Mouse (Mus musculus): Measurements from ENCODE around the gene Malsu1. TPM values are rescaled to one million over a fixed set of nuclear protein-coding genes. Genes with fewer than 3 reads are reported as not detected.

The Malsu1 gene
- polyA plus RNA-seq (2014; fragmentation: Nextera tagmentation; extraction: Ambion mirVana), result 59.3 and 59.8 TPM in 2 replicates

DNA sequence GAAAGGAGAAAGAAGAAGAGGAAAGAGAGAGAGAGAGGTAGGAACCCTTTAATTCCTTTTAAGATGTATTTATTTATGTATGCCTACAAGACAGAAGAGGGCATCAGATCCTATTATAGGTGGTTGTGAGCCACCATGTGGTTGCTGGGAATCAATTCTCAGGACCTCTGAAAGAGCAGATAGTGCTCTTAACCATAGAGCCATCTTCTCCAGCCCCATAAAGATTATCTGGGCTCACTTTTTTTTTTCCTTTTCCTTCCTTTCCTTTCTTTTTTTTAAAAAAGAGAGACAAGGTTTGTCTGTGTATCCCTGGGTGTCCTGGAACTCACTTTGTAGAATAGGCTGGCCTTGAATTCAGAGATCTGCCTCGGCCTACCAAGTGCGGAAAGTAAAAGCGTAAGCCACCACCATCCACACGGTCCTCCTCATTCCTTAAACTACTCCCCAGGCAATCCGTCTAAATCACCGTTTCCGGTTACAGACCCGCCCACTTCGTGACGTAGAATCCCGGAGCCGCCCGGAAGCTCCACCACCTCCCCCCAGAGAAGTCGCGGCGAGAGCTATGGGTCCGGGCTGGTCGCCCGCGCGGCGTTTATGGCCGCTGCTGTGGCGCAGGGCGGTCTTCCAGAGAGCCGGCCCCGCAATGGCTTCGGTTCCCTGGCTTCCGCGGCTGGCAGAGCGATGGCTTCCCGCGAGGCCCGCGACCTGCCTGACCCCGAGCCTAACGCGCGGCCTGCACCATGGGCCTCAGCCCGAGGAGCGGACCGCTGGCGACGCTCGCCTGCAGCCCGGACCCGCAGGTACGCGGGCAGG, at the start of gene Malsu1:
Gene Malsu1, plus strand, starts transcription at position 492 of the 813 bp plus-strand sequence.
- Histone ChIP-seq H3K9ac (ENCODE audit: low read length) (peak within 1 kb of the TSS; percentile 92), H3K4me1 (ENCODE audit: control insufficient read depth in 2 of 2, insufficient read depth in 2 of 2, low read length in 2 of 2) (peaks cover 0 to 13% of the 10 kb centered on the region in 2 experiments; a peak in 3 of 4 replicates), H3K9me3 (ENCODE audit: control insufficient read depth, low read length) (no peaks in the 10 kb centered on the region), H3K27me3 (ENCODE audit: control insufficient read depth, insufficient read depth, low read length) (no peaks in the 10 kb centered on the region), H3K27ac (replicated peaks in 1 of 2; ENCODE audit: control insufficient read depth in 1 of 2, insufficient read depth in 1 of 2, low read depth in 2 of 2, low read length in 2 of 2) (peak within 1 kb of the TSS; percentile 71 to 81), H3K4me3 (ENCODE audit: control insufficient read depth in 1 of 2, insufficient read depth in 1 of 2, low read depth in 1 of 2, low read length in 2 of 2) (peak within 1 kb of the TSS; percentile 96 to 99), H3K36me3 (ENCODE audit: control insufficient read depth, insufficient read depth, low read length) (peaks cover 8% of the 10 kb centered on the region; the same call in 1 of the 2 replicates), H3K4me2 (ENCODE audit: low read length) (peak within 1 kb of the TSS; percentile 81)
- under 1% methylated on average over 49 of the region's 49 CpGs for WGBS
- peak; percentile 88 for ATAC-seq (ENCODE audit: insufficient number of reproducible peaks, insufficient read depth, low FRiP score, low read depth)

DNA sequence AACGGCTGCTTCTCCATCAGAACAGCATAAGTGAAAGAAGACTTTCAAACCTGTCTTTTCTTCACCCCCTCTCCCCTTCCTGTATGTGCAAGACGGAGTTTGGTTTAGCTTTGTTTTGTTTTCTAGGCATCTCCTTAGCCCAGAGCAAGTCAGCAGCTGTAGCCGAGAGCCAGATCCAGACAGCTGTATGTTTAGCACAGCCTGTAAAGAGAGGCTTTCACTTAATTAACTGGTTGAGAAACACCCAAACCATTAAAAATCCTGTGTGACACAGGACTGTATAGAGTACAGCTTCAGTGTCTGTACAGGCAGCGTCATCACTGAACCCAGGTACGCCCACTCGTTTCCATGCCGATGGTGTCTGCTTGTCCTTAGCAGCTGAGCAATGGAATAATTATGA, 48.3 kb upstream of the Malsu1 start:
- no peak overlapping the region for H3K4me2 ChIP-seq (ENCODE audit: low read length)
- H3K9me3 ChIP-seq (ENCODE audit: control insufficient read depth, low read length), result no peaks in the 10 kb centered on the region
- WGBS, result 86% methylated on average over 7 of the region's 7 CpGs
- H3K27me3 ChIP-seq (ENCODE audit: control insufficient read depth, insufficient read depth, low read length), result no peaks in the 10 kb centered on the region
- no peak overlapping the region for H3K4me3 ChIP-seq (ENCODE audit: control insufficient read depth in 1 of 2, insufficient read depth in 1 of 2, low read depth in 1 of 2, low read length in 2 of 2)
- no peaks in the 10 kb centered on the region for H3K4me1 ChIP-seq (ENCODE audit: control insufficient read depth in 2 of 2, insufficient read depth in 2 of 2, low read length in 2 of 2)
- no peak for ATAC-seq (ENCODE audit: insufficient number of reproducible peaks, insufficient read depth, low FRiP score, low read depth)
- H3K36me3 ChIP-seq (ENCODE audit: control insufficient read depth, insufficient read depth, low read length), result no peaks in the 10 kb centered on the region
- no peak overlapping the region for H3K27ac ChIP-seq (replicated peaks in 1 of 2; ENCODE audit: control insufficient read depth in 1 of 2, insufficient read depth in 1 of 2, low read depth in 2 of 2, low read length in 2 of 2)
- no peak overlapping the region for H3K9ac ChIP-seq (ENCODE audit: low read length)

DNA sequence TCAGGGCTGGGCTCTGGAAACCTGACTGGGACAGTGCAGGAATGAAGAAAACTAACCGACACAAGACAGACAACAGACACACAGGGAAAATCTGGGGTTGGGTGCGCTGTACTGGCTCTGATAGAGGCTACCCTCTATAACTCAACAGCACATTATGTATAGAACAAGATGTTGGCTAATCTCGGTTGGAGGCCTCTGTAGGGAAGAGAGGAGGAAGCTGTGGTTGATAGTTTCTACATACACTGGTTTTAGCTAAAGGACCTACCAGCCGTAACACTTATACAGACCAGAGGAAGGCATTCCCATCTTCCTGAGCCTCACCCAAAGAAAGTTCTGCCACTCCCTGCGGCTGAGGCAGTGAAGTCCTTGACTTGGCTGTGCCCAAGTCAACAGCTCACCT, 47.1 kb upstream of the Malsu1 start:
- Histone ChIP-seq H3K9me3 (ENCODE audit: control insufficient read depth, low read length) (no peaks in the 10 kb centered on the region), H3K27ac (replicated peaks in 1 of 2; ENCODE audit: control insufficient read depth in 1 of 2, insufficient read depth in 1 of 2, low read depth in 2 of 2, low read length in 2 of 2) (no peak overlapping the region), H3K4me1 (ENCODE audit: control insufficient read depth in 2 of 2, insufficient read depth in 2 of 2, low read length in 2 of 2) (no peaks in the 10 kb centered on the region), H3K4me3 (ENCODE audit: control insufficient read depth in 1 of 2, insufficient read depth in 1 of 2, low read depth in 1 of 2, low read length in 2 of 2) (no peak overlapping the region), H3K36me3 (ENCODE audit: control insufficient read depth, insufficient read depth, low read length) (no peaks in the 10 kb centered on the region), H3K9ac (ENCODE audit: low read length) (no peak overlapping the region), H3K27me3 (ENCODE audit: control insufficient read depth, insufficient read depth, low read length) (no peaks in the 10 kb centered on the region), H3K4me2 (ENCODE audit: low read length) (no peak overlapping the region)
- WGBS, result 82% methylated on average over 5 of the region's 5 CpGs
- ATAC-seq (ENCODE audit: insufficient number of reproducible peaks, insufficient read depth, low FRiP score, low read depth), result no peak

DNA sequence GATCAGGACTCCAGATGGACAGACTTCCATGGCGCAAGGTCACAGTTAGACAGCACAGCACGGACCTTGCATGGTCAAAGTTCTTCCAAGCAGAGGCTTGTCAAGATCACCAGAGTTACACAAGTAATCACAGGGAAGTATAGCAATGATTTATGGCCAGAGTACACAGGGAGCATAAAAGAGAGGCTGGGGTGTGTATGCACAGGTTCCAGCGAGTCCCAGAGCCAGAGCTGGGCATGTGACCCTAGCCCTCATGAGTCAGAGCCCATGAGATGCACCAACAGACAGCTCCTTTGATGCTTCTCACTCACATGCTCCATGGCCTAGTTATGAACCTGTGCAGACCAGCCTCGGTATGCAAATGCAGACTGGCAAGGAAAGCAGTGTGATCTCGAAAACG, 45.6 kb upstream of the Malsu1 start:
- Histone ChIP-seq H3K27me3 (ENCODE audit: control insufficient read depth, insufficient read depth, low read length) (no peaks in the 10 kb centered on the region), H3K9me3 (ENCODE audit: control insufficient read depth, low read length) (no peaks in the 10 kb centered on the region), H3K27ac (replicated peaks in 1 of 2; ENCODE audit: control insufficient read depth in 1 of 2, insufficient read depth in 1 of 2, low read depth in 2 of 2, low read length in 2 of 2) (no peak overlapping the region), H3K4me3 (ENCODE audit: control insufficient read depth in 1 of 2, insufficient read depth in 1 of 2, low read depth in 1 of 2, low read length in 2 of 2) (no peak overlapping the region), H3K4me2 (ENCODE audit: low read length) (no peak overlapping the region), H3K4me1 (ENCODE audit: control insufficient read depth in 2 of 2, insufficient read depth in 2 of 2, low read length in 2 of 2) (no peaks in the 10 kb centered on the region), H3K36me3 (ENCODE audit: control insufficient read depth, insufficient read depth, low read length) (no peaks in the 10 kb centered on the region), H3K9ac (ENCODE audit: low read length) (no peak overlapping the region)
- WGBS, result 91% methylated on average over 6 of the region's 6 CpGs
- no peak for ATAC-seq (ENCODE audit: insufficient number of reproducible peaks, insufficient read depth, low FRiP score, low read depth)

DNA sequence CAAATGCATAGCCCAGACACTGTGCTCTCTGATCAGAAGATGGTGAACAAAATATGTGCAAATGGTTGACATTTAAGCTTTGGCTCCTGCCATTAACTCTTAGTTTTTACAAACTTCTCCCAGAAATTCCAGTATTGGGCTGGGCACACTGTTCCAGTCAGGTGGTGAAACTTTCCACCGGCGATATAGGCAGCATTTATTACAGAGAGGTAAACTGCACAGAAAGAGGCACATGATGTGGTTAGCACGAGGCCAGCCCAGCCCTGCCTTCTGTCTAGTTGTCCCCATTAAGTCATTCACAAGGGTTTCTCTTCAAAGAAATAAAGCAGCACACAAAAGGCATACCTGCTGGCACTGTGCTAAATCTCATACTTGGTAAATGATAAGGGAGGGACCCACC, 44.9 kb upstream of the Malsu1 start:
- no peak overlapping the region for H3K4me3 ChIP-seq (ENCODE audit: control insufficient read depth in 1 of 2, insufficient read depth in 1 of 2, low read depth in 1 of 2, low read length in 2 of 2)
- H3K4me2 ChIP-seq (ENCODE audit: low read length), result no peak overlapping the region
- 73% methylated on average over 3 of the region's 3 CpGs for WGBS
- no peaks in the 10 kb centered on the region for H3K4me1 ChIP-seq (ENCODE audit: control insufficient read depth in 2 of 2, insufficient read depth in 2 of 2, low read length in 2 of 2)
- no peak overlapping the region for H3K9ac ChIP-seq (ENCODE audit: low read length)
- H3K36me3 ChIP-seq (ENCODE audit: control insufficient read depth, insufficient read depth, low read length), result no peaks in the 10 kb centered on the region
- no peak overlapping the region for H3K27ac ChIP-seq (replicated peaks in 1 of 2; ENCODE audit: control insufficient read depth in 1 of 2, insufficient read depth in 1 of 2, low read depth in 2 of 2, low read length in 2 of 2)
- H3K9me3 ChIP-seq (ENCODE audit: control insufficient read depth, low read length), result no peaks in the 10 kb centered on the region
- H3K27me3 ChIP-seq (ENCODE audit: control insufficient read depth, insufficient read depth, low read length), result no peaks in the 10 kb centered on the region
- no peak for ATAC-seq (ENCODE audit: insufficient number of reproducible peaks, insufficient read depth, low FRiP score, low read depth)

DNA sequence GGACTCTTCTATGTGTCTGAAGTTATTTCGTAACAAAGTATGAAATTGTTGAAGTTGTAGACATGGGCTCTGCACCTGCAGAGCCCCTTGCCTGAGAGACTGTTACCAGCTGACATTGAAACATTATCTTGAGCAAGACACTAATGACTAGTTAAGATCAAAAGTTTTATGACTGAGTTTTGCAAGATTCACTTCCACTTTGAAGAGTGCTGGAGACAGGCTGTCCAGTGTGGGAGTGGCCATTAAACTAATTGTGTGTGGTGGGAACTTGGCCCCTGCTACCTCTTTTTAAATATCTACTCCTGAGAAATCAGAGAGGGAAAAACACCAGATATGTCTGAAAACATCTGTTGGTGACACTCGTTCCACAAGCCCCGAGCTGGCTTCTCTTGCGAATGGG, 42.4 kb upstream of the Malsu1 start:
- Histone ChIP-seq H3K9me3 (ENCODE audit: control insufficient read depth, low read length) (no peaks in the 10 kb centered on the region), H3K9ac (ENCODE audit: low read length) (no peak overlapping the region), H3K27ac (replicated peaks in 1 of 2; ENCODE audit: control insufficient read depth in 1 of 2, insufficient read depth in 1 of 2, low read depth in 2 of 2, low read length in 2 of 2) (no peak overlapping the region), H3K36me3 (ENCODE audit: control insufficient read depth, insufficient read depth, low read length) (no peaks in the 10 kb centered on the region), H3K4me3 (ENCODE audit: control insufficient read depth in 1 of 2, insufficient read depth in 1 of 2, low read depth in 1 of 2, low read length in 2 of 2) (no peak overlapping the region), H3K27me3 (ENCODE audit: control insufficient read depth, insufficient read depth, low read length) (0 out of 2 replicates have a peak, but pooled peaks cover 5% of the 10 kb centered on the region), H3K4me1 (ENCODE audit: control insufficient read depth in 2 of 2, insufficient read depth in 2 of 2, low read length in 2 of 2) (no peaks in the 10 kb centered on the region), H3K4me2 (ENCODE audit: low read length) (no peak overlapping the region)
- no peak for ATAC-seq (ENCODE audit: insufficient number of reproducible peaks, insufficient read depth, low FRiP score, low read depth)
- 75% methylated on average over 4 of the region's 4 CpGs for WGBS

DNA sequence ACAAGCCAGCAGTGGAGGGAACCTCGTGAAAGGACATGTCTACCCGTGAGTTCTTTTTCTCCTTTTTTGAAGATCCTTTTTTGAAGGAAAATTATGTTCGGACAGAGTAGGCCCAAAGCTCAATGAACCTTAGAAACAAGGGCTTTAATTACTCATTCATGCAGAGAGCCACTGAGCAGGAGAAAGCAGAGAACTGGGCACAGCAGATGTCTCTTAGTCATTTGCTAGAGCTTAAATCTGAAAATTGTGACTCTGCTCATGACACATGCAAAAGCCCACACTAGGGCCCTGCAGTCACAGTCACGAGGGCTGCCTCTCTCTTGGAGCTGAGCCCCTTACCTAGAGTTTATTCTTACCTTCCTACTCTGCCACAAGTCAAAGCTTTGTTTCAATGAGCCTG, 40.8 kb upstream of the Malsu1 start:
- WGBS, result 75% methylated on average over 4 of the region's 4 CpGs
- ATAC-seq (ENCODE audit: insufficient number of reproducible peaks, insufficient read depth, low FRiP score, low read depth), result no peak

More for the DNA sequence above, 40.8 kb upstream of the Malsu1 start:
- Histone ChIP-seq H3K9ac (ENCODE audit: low read length) (no peak overlapping the region), H3K36me3 (ENCODE audit: control insufficient read depth, insufficient read depth, low read length) (no peaks in the 10 kb centered on the region), H3K27ac (replicated peaks in 1 of 2; ENCODE audit: control insufficient read depth in 1 of 2, insufficient read depth in 1 of 2, low read depth in 2 of 2, low read length in 2 of 2) (no peak overlapping the region), H3K27me3 (ENCODE audit: control insufficient read depth, insufficient read depth, low read length) (0 out of 2 replicates have a peak, but pooled peaks cover 5% of the 10 kb centered on the region), H3K4me1 (ENCODE audit: control insufficient read depth in 2 of 2, insufficient read depth in 2 of 2, low read length in 2 of 2) (peaks cover 9 to 10% of the 10 kb centered on the region in 2 experiments), H3K9me3 (ENCODE audit: control insufficient read depth, low read length) (no peaks in the 10 kb centered on the region), H3K4me2 (ENCODE audit: low read length) (no peak overlapping the region), H3K4me3 (ENCODE audit: control insufficient read depth in 1 of 2, insufficient read depth in 1 of 2, low read depth in 1 of 2, low read length in 2 of 2) (no peak overlapping the region)
